Mouse (Mus musculus) regulatory T cell (primary cell): ENCODE results near the gene Pip4k2a.

Experiments used
- in situ Hi-C: fragments of 300-600 bp; cut with MboI, MseI; formaldehyde crosslinking; loops from one replicate; pipeline ENCODE4 v1.15.1; 2025; ENCODE audit warnings: high pct_unique_total_duplicates

The Pip4k2a gene

GRCm38 (mm10) chr2:18998054-18998478 lies at the start of gene Pip4k2a, which contains the start of gene 4930426L09Rik:
Pip4k2a (minus strand) TSS chr2:18998126.
4930426L09Rik (plus strand) TSS chr2:18998343.
- in situ Hi-C loops, result loop anchor here (10.0 kb wide), 2 partner anchors 53 to 277 kb away; no protein-coding TSS in a partner anchor

GRCm38 (mm10) chr2:19037907-19038570 lies 40.1 kb upstream of the Pip4k2a start:
- in situ Hi-C loops, result no loop called here

GRCm38 (mm10) chr2:19037430-19037829 lies 39.5 kb upstream of the Pip4k2a start:
- in situ Hi-C loops, result no loop called here

GRCm38 (mm10) chr2:19024807-19025206 lies 26.9 kb upstream of the Pip4k2a start:
- in situ Hi-C loops, result no loop called here

- in situ Hi-C loops, result loop anchor here (10.0 kb wide), 1 partner anchor 1393 kb away; no protein-coding TSS in a partner anchor
Observed at GRCm38 (mm10) chr2:19018034-19018433, 20.1 kb upstream of the Pip4k2a start.

GRCm38 (mm10) chr2:19016839-19017238 lies 18.9 kb upstream of the Pip4k2a start:
- in situ Hi-C loops, result loop anchor here (10.0 kb wide), 1 partner anchor 1392 kb away; no protein-coding TSS in a partner anchor

- in situ Hi-C loops, result loop anchor here (10.0 kb wide), 1 partner anchor 1392 kb away; no protein-coding TSS in a partner anchor
Observed at GRCm38 (mm10) chr2:19016348-19016747, 18.4 kb upstream of the Pip4k2a start.

- in situ Hi-C loops, result loop anchor here (10.0 kb wide), 1 partner anchor 1387 kb away; no protein-coding TSS in a partner anchor
Observed at GRCm38 (mm10) chr2:19011443-19011842, 13.5 kb upstream of the Pip4k2a start.

GRCm38 (mm10) chr2:19010541-19010940 lies 12.6 kb upstream of the Pip4k2a start:
- in situ Hi-C loops, result loop anchor here (10.0 kb wide), 1 partner anchor 1386 kb away; no protein-coding TSS in a partner anchor

- in situ Hi-C loops, result no loop called here
Observed at GRCm38 (mm10) chr2:19007580-19007979, 9.7 kb upstream of the Pip4k2a start.

GRCm38 (mm10) chr2:19006124-19006523 lies 8.2 kb upstream of the Pip4k2a start:
- in situ Hi-C loops, result no loop called here

- in situ Hi-C loops, result no loop called here
Observed at GRCm38 (mm10) chr2:19004801-19005200, 6.9 kb upstream of the Pip4k2a start.

- in situ Hi-C loops, result loop anchor here (10.0 kb wide), 2 partner anchors 55 to 275 kb away; no protein-coding TSS in a partner anchor
Observed at GRCm38 (mm10) chr2:18999395-18999794, 1.5 kb upstream of the Pip4k2a start.

- in situ Hi-C loops, result loop anchor here (10.0 kb wide), 2 partner anchors 53 to 277 kb away; no protein-coding TSS in a partner anchor
Observed at GRCm38 (mm10) chr2:18997387-18997971, 447 bp downstream of the Pip4k2a start.

- in situ Hi-C loops, result loop anchor here (10.0 kb wide), 2 partner anchors 52 to 278 kb away; no protein-coding TSS in a partner anchor
Observed at GRCm38 (mm10) chr2:18996451-18997211, 1.3 kb downstream of the Pip4k2a start.

GRCm38 (mm10) chr2:18992512-18993510 lies 5.1 kb downstream of the Pip4k2a start:
- in situ Hi-C loops, result loop anchor here (5.0 to 10.0 kb wide), 3 partner anchors 48 to 282 kb away; no protein-coding TSS in a partner anchor

- in situ Hi-C loops, result no loop called here
Observed at GRCm38 (mm10) chr2:18988885-18989284, 9.0 kb downstream of the Pip4k2a start.

GRCm38 (mm10) chr2:18985506-18985905 lies 12.4 kb downstream of the Pip4k2a start:
- in situ Hi-C loops, result no loop called here

GRCm38 (mm10) chr2:18984095-18984847 lies 13.7 kb downstream of the Pip4k2a start:
- in situ Hi-C loops, result no loop called here

- in situ Hi-C loops, result no loop called here
Observed at GRCm38 (mm10) chr2:18983546-18983945, 14.4 kb downstream of the Pip4k2a start.
